Mouse (Mus musculus) left cerebral cortex, postnatal 10 days (tissue): Measurements from ENCODE around the gene Gprc5c. TPM values are rescaled to one million over a fixed set of nuclear protein-coding genes. Genes with fewer than 3 reads are reported as not detected.
A peak's percentile ranks its signal among the peaks of the same experiment; 100 is the strongest.

Source experiments
- DNase-seq, 2 experiments: peaks; one replicate each; pipeline ENCODE4 v3.0.0; 2021 to 2022; ENCODE audit warnings: low spot score in 2 of 2, mixed read lengths in 1 of 2; ENCODE audit errors: extremely low spot score in 1 of 2
- intact Hi-C: fragments of 180-260 bp; cut with DNase I; formaldehyde crosslinking; loops from one replicate; pipeline ENCODE4 v1.15.1; 2025
- total RNA-seq, 2 experiments: library from RNA; stranded (reverse); gene quantifications; 2 replicates each; pipeline ENCODE4 v1.2.3; 2021

Gene Gprc5c
- total RNA-seq, 2 experiments from 2014 or later: 4.1 to 4.4 TPM

DNA sequence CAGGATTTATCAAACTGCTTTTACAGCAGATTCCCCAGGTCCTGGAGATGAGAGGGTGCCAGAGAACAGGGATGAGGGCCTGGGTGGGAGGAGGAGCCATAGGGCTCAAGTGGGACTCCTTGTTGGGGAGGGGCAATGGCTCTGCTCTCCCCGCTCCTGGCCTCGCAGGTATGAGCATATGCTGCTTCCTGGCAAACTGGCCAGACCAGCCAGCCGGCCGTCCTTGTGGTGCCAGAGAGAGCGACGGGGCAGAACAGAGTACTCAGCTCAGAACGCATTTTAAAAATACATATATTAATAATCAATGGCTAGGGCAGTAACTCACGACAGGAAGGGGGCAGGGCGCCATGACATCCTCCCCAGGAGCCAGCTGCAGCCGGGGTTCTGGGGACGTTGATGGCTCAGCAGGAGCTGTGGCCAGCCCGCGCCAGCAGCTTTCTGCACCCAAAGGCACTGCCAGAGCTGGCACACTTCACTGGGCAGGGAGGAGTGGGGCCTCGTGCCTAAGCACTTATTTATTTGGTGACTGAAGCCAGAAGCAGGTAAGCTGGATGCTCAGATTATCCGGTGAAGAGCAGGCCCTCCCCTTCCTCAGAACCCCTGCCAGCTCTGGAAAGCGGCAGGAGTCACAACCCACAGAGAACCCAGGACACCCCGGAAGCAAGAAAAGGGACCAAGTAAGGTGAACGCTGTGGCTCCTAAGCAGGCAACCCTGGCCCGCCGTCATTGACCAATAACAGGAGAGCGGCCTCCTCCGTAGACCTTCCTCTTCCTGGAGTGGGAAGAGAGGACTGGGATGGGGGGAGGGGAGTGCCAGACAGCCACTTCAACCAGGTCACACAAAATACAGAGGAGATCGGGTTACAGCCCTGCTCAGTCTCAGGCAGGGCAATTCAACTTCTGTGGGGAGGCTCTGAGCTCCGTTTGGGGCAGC lies 21.2 kb upstream of the Gprc5c start:
- DNase-seq: peak in 1 of 2 experiments; percentile 71
- intact Hi-C loops: no loop called here

DNA sequence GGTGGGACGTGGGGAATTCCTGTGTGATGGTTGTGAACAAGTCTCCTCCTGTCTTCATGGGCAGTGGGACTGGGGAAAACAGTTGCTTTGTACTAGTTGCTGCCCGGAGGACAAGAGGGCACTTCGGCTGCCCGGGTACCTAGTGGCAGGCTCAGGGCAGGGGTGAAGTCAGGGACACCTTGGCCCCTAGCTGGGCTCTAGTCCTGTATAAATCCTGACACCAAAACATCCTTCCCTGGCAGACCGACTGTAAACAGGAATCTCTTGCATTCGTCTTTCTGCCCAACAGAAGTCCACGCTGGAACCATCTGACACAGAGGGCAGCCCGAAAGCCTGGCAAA lies 20.5 kb upstream of the Gprc5c start:
- DNase-seq: no peak
- intact Hi-C loops: no loop called here

- intact Hi-C loops: no loop called here
- DNase-seq: no peak
Observed at GRCm38 (mm10) chr11:114833166-114833565, 17.8 kb upstream of the Gprc5c start.

DNA sequence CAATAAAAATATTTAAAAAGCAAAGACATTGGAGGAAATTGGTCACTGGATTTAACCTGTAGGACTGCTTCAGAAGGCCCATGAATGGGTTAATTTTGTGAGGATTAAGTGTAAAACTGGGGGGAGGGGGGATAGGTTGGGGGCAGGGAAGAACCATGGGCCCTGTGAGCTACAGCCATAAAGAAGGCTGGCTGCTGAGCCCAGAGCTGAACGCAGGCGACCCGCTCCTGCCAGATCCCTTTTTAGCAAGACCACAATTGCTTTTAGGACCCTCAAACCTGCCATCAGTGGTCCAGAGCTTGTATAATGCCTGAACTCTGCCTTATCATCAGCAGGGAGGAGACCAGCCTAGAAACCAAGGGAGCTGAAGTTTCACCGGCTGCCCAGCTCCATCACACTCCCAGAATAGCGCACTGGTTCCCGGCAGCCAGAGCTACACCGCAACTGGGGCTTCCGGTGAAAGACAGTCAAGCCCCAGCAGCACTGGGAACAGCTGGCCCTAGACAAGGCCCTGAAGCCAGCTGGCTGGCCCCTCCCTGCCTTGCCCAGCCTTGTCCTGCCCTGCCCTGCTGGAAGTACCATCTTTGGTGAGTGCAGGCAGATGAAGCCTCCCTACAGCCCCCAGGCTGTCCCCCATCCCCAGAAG lies 7.0 kb upstream of the Gprc5c start:
- peak in 1 of 2 experiments; percentile 71 for DNase-seq
- intact Hi-C loops: no loop called here

DNA sequence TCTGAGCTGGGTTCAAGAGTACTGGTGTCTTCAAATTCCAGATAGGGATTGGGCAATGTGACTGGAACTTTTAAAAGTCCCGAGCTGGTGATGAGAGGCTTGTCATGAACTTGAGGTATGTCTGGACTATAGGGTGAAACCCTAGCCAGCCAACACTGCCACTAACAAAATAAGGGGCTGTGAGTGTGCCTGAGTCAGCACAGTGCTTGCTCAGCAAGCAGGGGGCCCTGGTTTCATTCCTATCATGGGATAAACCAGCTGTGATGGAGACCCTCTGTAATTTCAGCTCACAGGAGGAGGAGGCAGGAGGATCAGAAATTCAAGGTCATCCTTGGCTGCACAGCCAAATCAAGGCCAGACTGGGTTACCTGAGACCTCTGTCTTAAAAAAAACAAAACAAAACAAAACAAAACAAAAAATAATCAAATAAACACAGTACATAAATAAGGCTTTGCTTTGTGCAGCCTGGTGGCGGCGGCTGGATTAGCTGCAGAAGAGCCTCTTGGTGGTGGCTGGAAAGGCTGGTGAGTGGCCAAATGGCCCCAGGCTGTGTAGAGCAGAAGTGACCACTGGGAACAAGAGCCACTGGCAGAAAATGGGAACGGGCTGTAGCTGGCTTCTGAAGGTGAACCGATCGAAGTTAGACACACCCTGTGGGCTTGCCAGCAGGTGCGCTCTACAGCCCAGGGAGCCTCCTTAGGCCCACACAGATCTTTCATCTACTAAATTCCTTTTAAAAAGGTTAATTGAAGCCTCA lies 6.3 kb upstream of the Gprc5c start:
- intact Hi-C loops: no loop called here
- DNase-seq: no peak

GRCm38 (mm10) chr11:114846336-114846735 lies 4.6 kb upstream of the Gprc5c start:
- intact Hi-C loops: no loop called here

DNA sequence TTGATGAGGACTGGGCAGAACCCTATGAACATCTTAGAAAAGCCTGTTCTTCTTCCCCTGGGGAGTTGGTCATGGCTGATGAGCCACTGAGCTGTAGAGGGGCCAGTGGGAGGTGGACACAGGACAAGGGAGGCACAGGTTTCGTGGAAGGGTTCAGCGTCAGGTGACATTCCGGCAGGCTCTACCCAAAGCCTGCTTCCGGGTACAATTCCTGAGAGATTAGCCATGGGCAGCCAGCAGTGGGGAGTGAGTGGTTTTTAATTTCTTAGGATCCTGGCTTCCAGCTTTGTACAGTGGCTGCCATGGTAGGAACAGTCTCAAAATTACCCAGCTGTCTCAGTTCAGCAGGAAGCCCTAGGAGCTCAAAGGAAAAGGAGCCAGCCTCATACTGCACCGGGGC lies 3.9 kb upstream of the Gprc5c start:
- no peak for DNase-seq
- intact Hi-C loops: no loop called here

More at GRCm38 (mm10) chr11:114846336-114846735, 4.6 kb upstream of the Gprc5c start:
- DNase-seq: no peak

DNA sequence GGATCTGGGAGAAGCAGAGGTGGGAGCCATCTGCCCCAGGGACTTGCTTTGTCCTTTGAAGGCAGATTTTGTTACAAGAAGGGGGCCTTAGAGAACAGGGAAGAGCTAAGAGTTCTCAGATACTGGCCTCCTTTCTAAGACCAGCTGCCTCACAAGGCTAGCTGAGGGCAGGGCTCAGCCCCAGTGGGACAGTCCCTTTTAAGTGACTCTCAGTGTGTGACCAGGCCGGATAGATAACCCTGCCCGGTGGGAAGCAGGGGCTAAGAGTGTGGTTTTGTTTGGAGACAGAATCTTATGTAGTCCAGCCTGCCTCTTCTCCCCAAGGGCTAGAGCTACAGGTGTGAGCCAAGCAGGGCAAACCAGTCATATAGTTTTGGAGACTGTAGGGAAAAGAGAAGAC lies 1.4 kb upstream of the Gprc5c start:
- DNase-seq: no peak
- intact Hi-C loops: no loop called here

GRCm38 (mm10) chr11:114850066-114850451 lies 893 bp upstream of the Gprc5c start:
- intact Hi-C loops: no loop called here
- no peak for DNase-seq

DNA sequence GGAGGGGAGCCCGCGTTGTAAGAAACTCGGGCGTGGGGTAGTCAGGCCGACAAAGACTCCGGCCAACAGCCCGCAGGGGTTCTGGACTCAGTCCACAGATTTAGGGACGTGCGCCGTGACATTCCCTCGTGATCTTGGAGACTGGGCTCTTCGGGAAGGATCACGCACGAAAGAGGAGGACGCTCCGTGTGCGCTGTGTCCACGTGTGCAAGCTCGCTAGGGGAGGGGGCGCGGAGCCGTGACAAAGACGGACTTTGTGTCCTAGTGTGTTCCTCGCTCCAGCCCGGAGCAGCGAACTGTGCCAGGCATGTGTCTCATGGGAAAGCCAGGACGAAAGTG lies 286 bp downstream of the Gprc5c start:
- DNase-seq: peak in 1 of 2 experiments; percentile 74
- intact Hi-C loops: no loop called here

DNA sequence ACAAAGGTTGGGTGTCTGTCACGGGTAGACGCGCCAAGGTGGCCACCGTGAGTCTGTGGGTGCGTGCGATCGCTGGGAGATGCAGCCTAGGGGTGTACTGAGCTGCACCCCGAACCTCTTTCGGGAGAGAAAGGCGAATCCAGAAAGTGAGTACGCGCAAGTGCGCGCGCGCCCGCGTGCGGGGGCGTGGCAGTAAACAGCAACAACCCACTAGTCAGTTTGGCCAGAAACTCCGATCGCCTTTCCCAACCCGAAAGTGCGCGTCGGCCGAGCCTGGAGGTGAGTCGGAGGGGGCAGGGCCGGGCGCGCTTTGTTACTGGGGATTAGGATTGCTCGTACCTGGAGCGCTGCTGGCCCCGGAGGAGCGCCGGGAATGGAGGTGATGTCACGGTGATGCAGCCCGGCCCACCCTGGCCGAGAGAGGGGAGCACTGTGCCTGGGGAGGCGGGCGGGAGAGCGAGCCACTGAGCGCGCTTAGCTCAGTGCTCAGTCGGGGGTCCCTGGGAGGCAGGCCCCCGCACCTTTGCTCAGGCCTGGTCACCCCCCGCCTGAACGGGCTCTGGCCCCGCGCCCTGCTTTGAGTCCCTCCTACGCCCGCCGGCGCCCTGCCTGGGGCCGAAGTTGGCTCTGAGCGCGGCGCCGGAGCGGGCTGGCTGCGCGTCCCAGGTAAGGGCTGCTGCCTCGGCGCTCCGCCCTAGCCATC lies 807 bp downstream of the Gprc5c start:
- DNase-seq: peak in 1 of 2 experiments; percentile 81

GRCm38 (mm10) chr11:114852311-114853173 lies 1.6 kb downstream of the Gprc5c start:
- intact Hi-C loops: no loop called here
- DNase-seq: no peak

More for the DNA sequence above, 807 bp downstream of the Gprc5c start:
- intact Hi-C loops: no loop called here

DNA sequence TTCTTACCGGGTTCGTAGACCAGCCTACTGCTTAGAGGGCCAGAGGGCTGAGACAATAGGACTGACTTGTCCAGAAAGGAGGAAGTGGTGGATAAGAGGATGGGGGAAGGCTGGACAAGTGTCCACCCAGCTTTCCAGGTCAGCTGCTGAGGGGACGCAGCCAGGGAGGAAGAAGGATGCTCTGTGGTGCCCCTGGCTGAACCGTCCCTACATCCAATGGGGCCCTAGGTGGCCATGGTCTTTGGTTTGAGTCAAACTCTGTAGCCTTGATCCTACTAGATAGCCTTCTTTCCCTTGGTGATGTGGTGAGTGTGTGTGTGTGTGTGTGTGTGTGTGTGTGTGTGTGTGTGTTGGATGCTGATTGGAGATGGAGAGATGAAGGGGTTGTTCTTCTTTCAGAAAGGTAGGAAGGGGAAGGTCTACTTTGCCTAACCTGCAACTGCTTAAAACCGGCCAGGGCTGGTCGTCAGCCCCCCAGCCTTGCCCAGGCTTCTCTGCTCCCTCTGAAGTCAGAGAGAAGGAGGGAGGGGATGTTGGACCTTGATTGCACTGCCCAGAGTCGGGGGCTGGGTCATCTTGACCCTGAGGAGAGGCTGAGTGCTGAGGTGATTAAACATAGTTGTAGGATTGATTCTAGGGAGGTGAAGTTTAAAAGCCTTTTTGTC lies 2.4 kb downstream of the Gprc5c start:
- no peak for DNase-seq
- intact Hi-C loops: no loop called here

- intact Hi-C loops: no loop called here
- no peak for DNase-seq
Observed at GRCm38 (mm10) chr11:114854581-114854980, 3.6 kb downstream of the Gprc5c start.

DNA sequence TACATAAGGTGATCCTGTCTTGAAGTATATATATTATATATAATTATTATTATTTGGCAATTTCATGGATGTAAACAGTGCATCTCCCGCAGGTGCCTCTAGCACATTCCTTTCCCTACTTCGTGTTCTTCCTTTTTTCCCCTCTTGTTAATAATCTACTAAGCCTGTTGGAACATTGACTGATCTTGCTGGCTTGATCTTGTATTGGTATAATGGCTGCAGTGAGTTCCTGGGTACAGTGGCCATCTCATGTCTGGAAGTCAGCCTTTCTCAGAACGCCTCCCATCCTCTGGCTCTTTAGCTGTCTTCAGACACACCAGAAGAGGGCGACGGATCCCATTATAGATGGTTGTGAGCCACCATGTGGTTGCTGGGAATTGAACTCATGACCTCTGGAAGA lies 5.2 kb downstream of the Gprc5c start:
- intact Hi-C loops: no loop called here
- no peak for DNase-seq

DNA sequence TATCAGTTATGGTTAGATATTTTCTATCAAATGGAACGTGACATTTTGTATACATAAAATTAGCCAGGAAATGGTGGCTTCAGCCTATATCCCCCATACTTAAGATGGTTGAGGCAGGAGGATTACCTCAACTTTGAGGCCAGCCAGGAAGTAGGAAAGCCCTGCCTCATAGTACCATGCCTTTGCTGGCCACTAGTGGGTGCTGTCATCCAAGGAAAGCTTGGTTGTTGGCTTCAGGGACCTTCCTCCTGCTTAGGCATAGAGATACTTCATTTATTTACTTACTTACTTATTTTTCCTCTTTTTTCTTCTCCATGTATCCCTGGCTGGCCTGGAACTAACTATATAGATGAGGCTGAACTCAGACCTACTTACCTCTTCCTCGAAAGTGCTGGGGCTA lies 7.7 kb downstream of the Gprc5c start:
- intact Hi-C loops: no loop called here
- no peak for DNase-seq

DNA sequence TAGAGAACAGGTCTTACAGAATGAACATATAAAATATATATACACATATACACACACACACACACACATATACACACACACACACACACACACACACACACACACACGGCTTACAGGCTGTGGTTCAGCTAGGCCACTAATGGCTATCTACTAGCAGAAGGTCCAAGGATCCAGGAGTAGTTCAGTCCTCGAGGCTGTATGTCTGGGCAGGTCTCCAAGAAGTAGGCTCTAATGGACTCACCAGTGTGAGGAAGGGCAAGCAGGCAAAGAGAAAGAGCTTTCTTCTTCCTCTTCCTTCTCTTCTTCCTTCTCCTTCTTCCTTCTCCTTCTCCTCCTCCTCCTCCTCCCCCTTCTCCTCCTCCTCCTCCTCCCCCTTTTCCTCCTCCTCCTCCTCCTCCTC lies 10.1 kb downstream of the Gprc5c start:
- intact Hi-C loops: no loop called here
- no peak for DNase-seq

DNA sequence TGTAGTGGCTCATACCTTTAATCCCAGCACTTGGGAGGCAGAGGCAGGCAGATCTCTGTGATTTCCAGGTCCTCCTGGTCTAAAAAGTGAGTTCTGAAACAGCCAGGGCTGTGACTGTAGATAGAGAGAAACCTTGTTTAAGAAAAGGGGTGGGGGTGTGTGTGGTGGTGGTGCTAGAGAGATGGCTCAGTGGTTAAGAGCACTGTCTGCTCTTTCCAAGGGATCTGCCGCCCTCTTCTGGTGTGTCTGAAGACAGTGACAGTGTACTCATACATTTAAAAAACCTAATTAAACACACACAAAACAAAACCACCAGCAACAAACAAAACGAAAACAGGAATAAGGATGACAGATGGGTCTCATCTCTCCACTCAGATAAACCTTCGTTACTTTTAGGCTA lies 11.7 kb downstream of the Gprc5c start:
- intact Hi-C loops: no loop called here
- DNase-seq: no peak
